Mouse (Mus musculus) hindlimb bud, embryonic 11.5 days (tissue): ENCODE data around the gene Tbc1d2b.

Experiments
- DNase-seq: peaks from one replicate; pipeline ENCODE4 v3.0.0-alpha.2; 2012; ENCODE audit warnings: low read depth, low spot score; ENCODE audit errors: extremely low spot score

Gene Tbc1d2b

DNA sequence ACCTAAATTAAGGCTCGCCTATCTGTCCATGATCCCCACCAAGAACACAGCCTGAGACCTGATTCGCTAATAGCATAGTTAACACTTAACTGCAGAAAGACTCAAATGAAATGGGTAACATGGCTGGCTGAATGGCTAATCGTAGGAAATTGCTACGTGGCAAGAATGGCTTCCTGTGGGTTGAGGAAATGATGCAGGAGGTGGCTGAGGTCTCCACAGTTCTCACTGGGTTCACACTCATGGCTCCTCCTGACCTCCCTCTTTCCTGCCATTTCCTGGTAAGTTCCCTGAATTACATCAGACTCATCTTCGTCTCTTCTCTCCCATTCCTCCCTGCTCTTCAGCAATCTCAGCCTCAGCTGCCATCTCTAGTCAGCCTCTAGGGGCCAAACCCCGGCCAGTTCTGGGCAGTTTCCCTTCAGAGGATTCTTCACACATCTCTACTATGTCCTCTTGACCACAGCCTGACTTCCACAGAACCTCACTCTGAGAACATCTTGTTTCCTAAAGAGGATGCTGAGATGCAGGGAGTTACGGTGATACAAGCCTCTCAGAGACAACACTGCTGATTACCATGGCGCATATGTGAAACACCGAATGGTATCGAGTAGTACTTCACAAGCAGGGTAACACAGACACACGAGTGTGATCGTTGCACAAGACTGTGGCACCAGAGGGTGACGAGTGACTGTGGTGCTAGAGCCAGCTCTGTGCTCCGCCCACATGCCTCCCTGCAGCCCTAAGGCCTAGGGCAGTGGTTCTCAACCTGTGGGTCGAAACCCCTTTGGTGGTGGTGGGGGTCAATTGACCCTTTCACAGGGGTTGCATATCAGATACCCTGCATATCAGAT, 26.1 kb downstream of the Tbc1d2b start:
- no peak for DNase-seq

DNA sequence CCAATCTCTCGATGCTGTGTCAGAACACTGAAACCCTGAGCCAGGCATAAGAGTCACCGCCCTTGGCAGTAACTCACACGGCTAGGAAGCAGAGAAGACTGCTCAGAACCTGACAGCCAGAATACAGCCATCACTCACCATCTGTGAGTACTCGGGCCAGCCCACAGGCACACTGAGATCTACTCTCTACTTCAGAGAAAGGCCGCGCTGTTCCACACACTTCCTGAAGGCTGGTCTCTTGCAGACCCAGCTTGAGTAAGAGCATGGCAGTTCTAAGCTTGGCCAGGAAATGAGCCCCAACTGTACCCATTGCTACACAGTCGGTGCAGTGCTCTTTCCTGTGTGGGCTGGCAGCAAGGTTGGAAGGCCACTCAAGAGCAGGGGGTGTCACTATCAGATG, 27.7 kb downstream of the Tbc1d2b start:
- DNase-seq, result no peak

GRCm38 (mm10) chr9:90242291-90242690, 28.3 kb downstream of the Tbc1d2b start:
- no peak for DNase-seq

DNA sequence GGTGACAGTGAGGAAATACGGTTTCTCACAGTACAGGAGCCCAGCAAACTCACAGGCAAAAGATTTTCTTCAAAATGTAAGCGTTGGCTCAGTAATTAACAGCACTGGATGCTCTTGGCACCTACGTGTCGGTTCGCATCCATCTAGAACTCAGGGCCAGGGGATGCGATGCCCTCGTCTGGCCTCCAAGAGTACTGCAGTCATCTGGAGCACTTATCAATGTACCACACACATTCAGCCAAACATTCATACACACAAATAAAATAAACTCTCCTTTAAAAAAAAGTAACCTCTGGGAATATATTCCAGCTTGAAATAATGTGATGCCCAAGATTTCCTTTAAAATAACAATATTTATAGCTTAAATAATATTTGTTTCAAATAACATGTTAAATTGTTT, 29.0 kb downstream of the Tbc1d2b start:
- no peak for DNase-seq

DNA sequence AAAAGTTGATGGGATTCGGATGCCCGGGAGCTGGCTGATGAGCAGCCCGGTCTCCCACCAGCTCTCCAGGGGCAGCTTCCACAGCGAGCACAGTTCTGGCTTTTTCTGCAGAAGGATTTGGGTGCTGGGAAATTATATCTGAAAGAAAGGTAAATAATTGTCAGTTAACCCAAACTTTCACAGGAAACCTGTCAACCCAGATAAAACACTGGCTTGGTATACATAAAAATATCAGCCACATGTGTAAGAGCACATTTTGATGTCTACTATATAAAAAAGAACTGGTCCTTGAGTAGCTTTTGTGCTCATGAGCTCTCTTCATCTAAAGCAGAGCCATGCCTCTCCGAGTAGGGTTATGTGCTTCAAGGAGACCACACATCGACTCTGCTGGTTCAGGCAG, 29.6 kb downstream of the Tbc1d2b start:
- DNase-seq, result no peak

DNA sequence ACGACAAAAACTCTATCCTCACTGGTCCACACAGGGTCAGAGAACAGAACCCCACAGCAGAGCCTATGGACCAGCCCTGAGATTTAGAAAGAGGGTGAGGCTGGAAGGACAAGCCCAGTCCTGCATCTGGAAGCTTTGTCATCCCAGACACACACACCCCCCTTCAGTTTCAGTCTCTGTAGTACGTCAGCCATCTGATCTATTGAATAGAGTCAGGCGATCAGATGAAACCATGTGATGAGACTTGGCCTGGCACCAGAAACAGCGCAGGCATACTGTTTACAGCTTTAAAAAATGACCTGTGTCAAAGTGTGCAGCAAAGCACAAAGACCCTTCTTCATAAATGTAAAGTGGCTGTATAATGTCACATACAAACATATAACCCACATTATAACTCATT, 30.0 kb downstream of the Tbc1d2b start:
- DNase-seq, result no peak

- no peak for DNase-seq
These were observed 33.2 kb downstream of the Tbc1d2b start for GRCm38 (mm10) chr9:90237232-90238062.

- DNase-seq, result no peak
These were observed 33.8 kb downstream of the Tbc1d2b start for GRCm38 (mm10) chr9:90236817-90237216.

- no peak for DNase-seq
These were observed 35.2 kb downstream of the Tbc1d2b start for GRCm38 (mm10) chr9:90235258-90235882.

DNA sequence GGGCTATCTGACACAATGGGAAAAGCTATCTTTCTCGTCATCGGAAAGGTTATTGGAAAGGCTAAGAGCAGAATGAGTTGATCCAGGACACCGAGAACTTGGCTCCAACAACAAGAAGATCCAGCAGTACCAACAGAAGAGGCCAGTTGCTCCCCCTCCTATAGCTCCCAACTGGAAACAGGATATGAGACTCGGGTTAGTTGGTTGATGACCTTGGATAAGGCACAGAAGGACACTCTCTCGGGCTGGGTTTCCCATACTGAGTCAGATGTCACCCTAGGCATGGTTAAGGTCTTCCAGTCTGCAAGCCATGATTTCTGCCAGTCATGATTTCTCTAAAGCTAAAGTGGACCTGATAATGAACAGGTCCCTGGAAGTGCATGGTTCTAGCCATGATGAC, 35.8 kb downstream of the Tbc1d2b start:
- DNase-seq, result no peak

DNA sequence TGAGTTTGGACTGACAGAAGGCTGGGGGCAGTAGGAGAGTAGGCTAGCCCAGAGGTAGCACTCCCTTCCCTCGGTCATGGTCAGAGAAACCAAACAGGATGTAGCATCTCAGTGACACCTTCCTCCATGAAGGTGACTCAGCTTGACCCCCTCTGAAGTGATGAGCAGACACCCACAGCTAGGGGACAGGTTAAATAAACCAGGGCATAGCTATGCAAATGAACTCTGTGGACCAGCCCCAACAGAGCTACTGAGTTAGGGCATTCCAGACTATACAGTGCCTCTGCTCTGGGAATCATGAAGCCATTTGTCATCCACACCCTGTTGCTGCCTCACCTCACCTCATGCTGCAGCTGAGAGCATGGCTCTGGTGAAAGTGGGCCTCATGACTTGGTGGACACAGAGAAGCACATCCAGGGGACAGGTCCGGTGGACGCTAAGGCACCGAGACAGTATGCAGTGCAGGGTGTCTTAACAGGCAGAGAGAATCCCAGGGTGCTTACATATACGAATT, 36.6 kb downstream of the Tbc1d2b start:
- DNase-seq, result no peak

DNA sequence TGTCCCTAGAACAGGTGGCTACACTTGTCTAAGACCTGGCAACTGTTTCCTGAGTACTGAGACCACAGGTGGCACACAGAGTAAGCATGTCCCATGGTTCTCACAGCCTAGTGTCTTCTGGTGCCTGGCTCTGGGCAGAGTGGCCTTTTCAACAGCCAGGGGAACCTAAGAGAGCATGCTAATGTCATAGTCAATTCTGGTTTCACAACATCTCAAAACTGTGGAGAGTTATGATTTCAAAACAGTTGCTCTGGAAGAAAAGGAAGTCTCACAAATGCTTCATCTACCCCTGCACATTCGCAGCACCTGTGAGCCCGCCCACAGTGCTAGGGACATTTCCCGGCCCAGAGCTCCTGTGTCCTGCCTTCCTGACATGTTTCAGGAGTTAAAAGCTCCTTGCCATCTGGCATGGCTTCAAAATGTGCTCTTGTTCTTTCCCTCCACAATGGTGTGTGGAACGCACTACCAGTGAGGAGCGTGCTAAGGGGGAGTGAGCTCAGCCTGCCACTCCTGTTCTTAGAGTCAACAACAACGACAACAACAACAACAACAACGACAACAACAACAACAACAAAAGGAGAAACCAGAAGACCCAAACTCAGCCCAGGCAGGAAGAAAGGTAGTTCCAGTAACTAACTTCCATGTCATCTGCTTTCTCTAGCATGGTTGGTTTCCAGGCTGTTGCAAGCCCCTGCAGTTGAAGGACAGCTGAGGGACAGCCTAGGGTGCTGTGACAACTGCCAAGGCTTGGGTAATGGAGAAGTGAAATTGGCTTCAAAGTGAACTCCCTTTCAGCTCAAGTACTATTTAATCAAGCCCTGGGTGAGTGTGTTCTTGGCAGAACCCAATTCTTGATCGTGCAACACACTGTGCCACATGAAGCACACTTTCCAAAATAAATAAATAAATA, 37.6 kb downstream of the Tbc1d2b start:
- no peak for DNase-seq

DNA sequence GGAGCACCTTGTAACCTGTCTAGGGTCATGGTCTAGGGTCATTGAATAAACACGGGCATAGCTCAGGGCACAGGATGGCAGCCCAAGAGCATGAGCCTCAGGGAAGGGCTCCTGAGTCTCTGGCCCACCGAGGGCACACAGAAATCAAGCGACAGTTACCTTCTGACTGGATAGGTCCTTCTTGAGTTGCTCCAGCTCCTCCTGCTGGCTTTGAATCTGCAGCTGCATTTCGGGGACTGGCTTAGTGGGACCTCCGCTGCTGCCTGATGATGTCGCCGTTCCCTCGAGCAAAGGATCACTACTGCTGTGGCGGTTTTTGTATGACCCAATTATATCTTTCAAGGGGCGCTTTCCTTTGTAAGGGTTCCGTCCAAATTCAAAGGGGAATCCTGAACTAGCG, 43.4 kb downstream of the Tbc1d2b start:
- no peak for DNase-seq

DNA sequence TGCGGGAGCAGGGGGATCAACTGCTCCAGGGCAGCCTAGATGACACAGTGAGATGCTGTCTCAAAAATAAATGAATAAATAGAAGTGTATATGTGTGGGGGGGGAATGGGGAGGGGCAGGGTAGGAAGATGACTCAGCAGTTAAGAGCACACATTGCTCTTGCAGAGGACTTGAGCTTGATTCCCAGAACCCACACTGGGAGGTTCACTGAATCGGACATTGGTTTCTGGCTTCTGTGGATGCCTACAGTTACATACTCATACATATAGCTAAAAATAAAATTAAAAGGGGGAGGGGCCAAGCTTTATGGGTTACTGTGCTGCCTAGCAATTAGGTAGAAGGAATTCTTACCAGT, 43.9 kb downstream of the Tbc1d2b start:
- DNase-seq, result no peak

- DNase-seq, result no peak
These were observed 44.4 kb downstream of the Tbc1d2b start for GRCm38 (mm10) chr9:90226081-90226741.

DNA sequence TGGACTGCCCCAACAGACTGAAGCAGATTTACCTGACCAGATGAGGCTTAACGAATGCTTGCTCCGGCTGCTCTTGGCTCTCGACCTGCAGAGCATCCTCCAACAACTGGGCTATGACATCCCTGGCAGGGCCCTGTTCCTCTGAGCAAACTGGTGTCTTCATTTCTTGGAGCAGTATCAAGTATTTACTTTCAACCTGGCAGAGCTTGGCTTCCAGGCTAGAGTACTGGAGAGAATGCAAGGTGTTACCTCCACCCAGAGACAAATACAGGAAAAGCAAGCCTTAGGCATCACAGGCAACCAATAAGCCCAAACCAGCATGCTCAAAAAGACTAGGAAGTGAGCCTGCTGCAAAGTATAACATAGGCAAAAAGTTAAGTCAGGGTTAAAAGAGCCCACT, 48.3 kb downstream of the Tbc1d2b start:
- DNase-seq, result no peak

- no peak for DNase-seq
These were observed 53.1 kb downstream of the Tbc1d2b start for GRCm38 (mm10) chr9:90217501-90217900.

- DNase-seq, result no peak
These were observed 54.2 kb downstream of the Tbc1d2b start for GRCm38 (mm10) chr9:90216259-90217001.

- no peak for DNase-seq
These were observed 57.5 kb downstream of the Tbc1d2b start for GRCm38 (mm10) chr9:90213127-90213526.
